Mouse (Mus musculus): ENCODE measurements around the gene Eif4e.

Eif4e gene

DNA sequence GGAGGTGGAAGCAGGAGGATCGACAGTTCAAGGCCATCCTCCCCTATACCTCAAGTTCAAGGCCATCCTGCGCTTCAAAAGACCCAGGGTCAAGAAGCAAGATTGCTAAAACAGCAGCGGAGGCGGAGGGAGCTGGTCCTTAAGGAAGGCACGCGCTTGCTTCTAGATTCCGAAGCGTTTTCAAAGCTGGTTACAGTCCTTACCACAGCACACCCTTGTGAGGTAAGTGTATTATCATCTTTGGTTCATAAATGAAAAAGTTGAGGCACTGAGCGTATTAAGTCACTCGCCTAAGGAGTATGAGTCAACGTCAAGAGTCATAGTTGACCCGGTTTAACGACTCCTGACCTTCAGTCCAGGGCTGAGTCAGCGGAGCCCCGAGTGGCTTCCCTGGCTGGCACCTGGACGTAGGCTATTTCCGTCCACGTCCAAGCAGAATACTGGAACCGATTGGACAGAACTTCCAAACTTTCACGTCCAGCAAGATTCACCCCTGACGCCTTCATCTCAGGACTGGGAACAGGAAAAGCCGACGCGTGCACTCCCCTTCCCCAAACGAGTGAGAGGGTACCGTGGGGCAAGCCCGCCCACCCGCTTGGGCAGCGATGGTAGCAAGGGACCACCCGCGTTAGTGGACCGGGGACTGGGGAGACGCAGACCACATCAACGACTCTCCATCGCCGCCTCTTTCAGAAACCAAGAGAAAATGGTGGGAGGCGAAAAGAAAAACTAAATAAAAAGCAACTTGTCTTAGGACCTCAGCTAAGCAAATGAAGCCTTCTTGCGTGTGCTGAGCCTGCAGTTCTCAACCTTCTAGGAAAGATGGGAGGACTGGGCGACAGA, at the start of gene Eif4e:
Eif4e (plus strand) TSS at position 107 of the 843 bp plus-strand sequence.
- peak; percentile 88 for DNase-seq (ENCODE audit: low read depth, low spot score)

GRCm38 (mm10) chr3:138479489-138479888, 46.5 kb upstream of the Eif4e start:
- no peak for DNase-seq (ENCODE audit: low read depth, low spot score)

DNA sequence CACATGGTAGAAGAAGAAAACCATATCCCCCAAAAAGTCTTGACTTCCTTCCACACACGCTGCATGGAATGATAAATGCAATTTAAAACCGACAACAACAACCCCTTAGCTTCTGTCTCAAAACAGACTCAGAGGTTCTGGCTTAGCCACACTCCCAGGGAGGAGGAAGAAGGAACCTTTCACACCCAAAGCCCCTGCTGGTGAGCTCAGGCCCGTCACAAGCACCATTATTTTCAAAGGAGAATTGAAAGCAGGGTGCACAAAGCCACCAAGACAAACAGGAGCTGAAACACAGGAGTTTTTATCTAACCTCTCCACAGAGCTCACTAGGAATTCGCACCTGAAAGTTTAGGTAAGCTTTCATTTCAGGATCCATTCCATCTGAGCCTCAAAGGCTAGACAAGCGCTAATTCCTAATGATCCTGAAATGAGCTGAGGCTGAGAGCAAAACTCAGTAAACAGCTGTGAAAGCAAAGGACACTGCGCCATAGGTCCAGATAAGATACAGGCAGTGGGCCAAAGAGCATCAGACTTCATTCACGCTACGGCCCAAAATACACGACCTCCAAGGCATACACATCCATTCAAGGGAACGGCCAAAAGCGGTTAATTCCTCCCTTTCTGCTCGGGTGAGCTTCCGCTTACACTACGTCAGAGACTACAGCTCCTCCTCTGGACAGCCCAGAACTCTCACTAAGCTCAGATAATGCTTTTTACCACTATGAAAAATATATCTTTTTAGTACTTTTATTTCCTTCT, 44.3 kb upstream of the Eif4e start:
- DNase-seq (ENCODE audit: low read depth, low spot score) = no peak

DNA sequence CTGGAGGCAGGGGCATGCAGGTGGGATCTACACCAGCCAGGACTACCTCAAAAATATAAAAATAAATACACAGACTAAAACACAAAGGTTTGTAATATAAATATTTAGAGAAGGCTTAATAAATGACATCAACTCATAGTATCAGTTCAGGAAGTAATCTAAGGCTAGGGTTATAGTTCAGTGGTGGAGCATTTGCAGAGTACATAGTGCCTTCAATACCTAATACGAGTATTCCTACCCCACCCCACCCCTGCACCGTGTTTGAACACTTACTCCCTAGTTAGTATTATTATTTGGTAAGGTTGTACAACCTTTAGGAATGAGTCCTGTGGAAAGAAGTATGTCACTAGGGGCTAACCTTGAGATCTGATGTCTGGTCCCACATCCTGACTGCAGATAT, 42.7 kb upstream of the Eif4e start:
- no peak for DNase-seq (ENCODE audit: low read depth, low spot score)

GRCm38 (mm10) chr3:138488584-138489326, 37.2 kb upstream of the Eif4e start:
- DNase-seq (ENCODE audit: low read depth, low spot score) = no peak

GRCm38 (mm10) chr3:138489327-138490033, 36.5 kb upstream of the Eif4e start, which contains the start of gene Metap1:
Gene Metap1, minus strand, starts transcription at chr3:138489515.
- peak; percentile 95 for DNase-seq (ENCODE audit: low read depth, low spot score)

DNA sequence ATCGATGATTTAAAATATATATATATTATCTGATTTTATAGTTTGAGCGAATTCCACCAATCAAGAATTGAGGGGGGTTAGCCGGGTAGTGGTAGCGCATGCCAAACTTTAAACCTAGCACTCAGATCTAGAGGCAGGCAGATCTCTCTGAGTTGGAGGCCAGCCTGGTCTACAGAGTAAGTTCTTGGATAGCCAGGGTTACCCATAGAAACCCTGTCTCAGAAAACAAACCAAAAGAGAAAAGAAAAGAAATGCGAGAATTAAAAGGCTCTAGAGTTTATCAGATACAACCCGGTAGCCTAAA, 36.0 kb upstream of the Eif4e start:
- no peak for DNase-seq (ENCODE audit: low read depth, low spot score)

- DNase-seq (ENCODE audit: low read depth, low spot score) = no peak
Observed at GRCm38 (mm10) chr3:138493668-138494067, 32.3 kb upstream of the Eif4e start.

- no peak for DNase-seq (ENCODE audit: low read depth, low spot score)
Observed at GRCm38 (mm10) chr3:138494565-138494964, 31.4 kb upstream of the Eif4e start.

- DNase-seq (ENCODE audit: low read depth, low spot score) = no peak
Observed at GRCm38 (mm10) chr3:138495166-138496145, 30.5 kb upstream of the Eif4e start.

- DNase-seq (ENCODE audit: low read depth, low spot score) = no peak
Observed at GRCm38 (mm10) chr3:138498731-138499130, 27.2 kb upstream of the Eif4e start.

- no peak for DNase-seq (ENCODE audit: low read depth, low spot score)
Observed at GRCm38 (mm10) chr3:138499854-138500740, 25.9 kb upstream of the Eif4e start.

- DNase-seq (ENCODE audit: low read depth, low spot score) = no peak
Observed at GRCm38 (mm10) chr3:138503754-138504153, 22.2 kb upstream of the Eif4e start.

GRCm38 (mm10) chr3:138506749-138507148, 19.2 kb upstream of the Eif4e start:
- DNase-seq (ENCODE audit: low read depth, low spot score) = no peak

DNA sequence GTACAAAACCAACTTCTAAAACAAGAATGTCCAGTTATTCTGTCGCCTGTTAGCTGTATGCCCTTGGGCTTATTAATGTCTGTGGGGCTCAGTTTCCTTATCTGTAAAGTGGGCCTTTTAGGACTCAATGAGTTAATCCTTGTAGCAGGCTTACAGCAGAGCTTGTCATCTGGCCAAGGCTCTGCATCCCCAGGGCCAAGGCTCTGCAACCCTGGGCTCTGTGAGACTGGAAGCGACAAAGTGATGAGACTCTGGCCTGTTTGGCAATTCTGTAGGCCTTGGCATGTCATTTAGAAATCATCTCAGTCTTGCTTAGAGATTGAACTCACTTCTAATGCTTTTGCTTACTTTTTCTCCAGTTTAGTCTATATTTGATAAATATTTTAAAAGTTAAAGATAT, 16.4 kb upstream of the Eif4e start:
- no peak for DNase-seq (ENCODE audit: low read depth, low spot score)

DNA sequence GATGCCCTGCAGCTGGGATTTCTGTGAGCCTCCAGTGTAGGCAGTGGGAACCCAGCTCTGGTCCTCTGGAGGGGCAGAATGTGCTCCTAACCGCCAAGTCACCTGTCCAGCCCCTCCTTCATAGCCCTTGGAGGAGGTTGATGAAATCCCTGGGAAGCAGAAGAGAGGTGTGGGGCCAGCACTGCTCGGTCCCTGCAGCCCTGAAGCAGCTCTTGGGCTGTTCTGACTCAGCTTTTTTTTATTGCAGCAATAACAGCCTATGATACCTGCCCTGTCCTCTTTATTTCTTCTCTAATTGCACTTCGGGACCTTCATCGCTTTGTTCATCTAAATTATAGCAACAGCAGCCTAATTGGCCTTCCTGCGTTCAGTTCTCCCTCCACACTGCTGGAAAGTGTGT, 15.5 kb upstream of the Eif4e start:
- no peak for DNase-seq (ENCODE audit: low read depth, low spot score)

GRCm38 (mm10) chr3:138513243-138513642, 12.7 kb upstream of the Eif4e start:
- no peak for DNase-seq (ENCODE audit: low read depth, low spot score)

GRCm38 (mm10) chr3:138514749-138515148, 11.2 kb upstream of the Eif4e start:
- no peak for DNase-seq (ENCODE audit: low read depth, low spot score)

- DNase-seq (ENCODE audit: low read depth, low spot score) = no peak
Observed at GRCm38 (mm10) chr3:138515656-138516370, 10.2 kb upstream of the Eif4e start.
